In the genomic region with DNA sequence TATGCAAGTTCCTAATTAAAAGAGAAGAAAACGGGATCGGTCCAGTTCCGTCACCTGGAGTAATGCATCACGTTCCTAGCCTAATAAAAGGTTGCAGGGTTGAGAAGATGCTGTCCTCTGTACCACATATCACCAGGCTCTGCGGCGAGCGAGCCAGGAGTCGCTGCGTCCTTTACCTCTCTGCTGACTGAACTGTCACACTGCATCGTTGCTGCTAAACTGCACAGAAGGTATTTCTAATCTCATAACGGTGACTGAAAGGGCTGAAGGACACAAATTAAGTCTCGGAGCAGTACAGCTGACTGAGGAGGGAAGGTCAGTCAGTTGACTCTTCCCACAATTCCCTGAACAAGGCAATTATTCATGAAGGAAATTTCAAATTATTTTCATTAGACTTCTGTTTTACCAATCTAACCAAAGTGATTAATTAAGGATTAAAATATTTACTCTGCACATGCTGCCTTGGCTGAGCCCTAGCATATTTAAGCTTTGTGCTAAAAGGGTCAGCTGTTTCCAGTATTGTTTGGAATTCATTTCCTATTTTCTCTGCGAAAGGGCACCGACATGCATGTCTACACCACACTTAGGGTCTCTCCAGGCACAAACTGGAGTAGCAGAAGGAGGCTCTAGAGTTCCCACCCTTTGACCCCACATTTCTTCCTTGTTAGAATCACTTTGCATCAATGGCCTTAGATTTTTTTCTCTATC, we compare ENCODE assay signal across 13 mouse cellular contexts.
DNase-seq lines count a peak whose midpoint lies in the region; ATAC-seq lines count a peak whose summit lies in the region.
"Had no signal": no experiment of that assay in that cellular context is flagged by ENCODE, and none has a peak within 500 bp of the region (broad histone marks: within the 10 kb centered on the region; RNA-seq: fewer than 3 reads in every experiment).

No protein-coding gene starts in this region.

- H3K27ac ChIP-seq in midbrain, embryonic 11.5 days (ENCODE audit: low read depth, low read length) = no peak overlapping the region
- no peak overlapping the region for H3K27ac ChIP-seq in midbrain, embryonic 10.5 days (replicated peaks)
- H3K27ac ChIP-seq in forebrain, embryonic 16.5 days (ENCODE audit: low read length) = no peak overlapping the region
- H3K27ac ChIP-seq: lung, embryonic 15.5 days had no signal

- H3K4me3 ChIP-seq in midbrain, embryonic 11.5 days (ENCODE audit: low read depth, low read length) = no peak overlapping the region
- H3K4me3 ChIP-seq in midbrain, embryonic 10.5 days = no peak overlapping the region
- no peak overlapping the region for H3K4me3 ChIP-seq in forebrain, embryonic 16.5 days (replicated peaks; ENCODE audit: low read length)
- H3K4me3 ChIP-seq: lung, embryonic 15.5 days had no signal

- 64% methylated on average over 14 of the region's 14 CpGs for WGBS in midbrain, embryonic 11.5 days
- 70% methylated on average over 14 of the region's 14 CpGs for WGBS in midbrain, embryonic 10.5 days
- WGBS in forebrain, embryonic 16.5 days = 28% methylated on average over 14 of the region's 14 CpGs

- no peaks in the 10 kb centered on the region for H3K27me3 ChIP-seq in midbrain, embryonic 11.5 days (ENCODE audit: control insufficient read depth, insufficient read depth, low read length)
- H3K27me3 ChIP-seq in midbrain, embryonic 10.5 days (ENCODE audit: low read depth, poor library complexity, severe bottlenecking) = no peaks in the 10 kb centered on the region
- no peaks in the 10 kb centered on the region for H3K27me3 ChIP-seq in forebrain, embryonic 16.5 days (replicated peaks; ENCODE audit: control insufficient read depth, insufficient read depth, low read length)
- H3K27me3 ChIP-seq: CH12.LX had no signal

- H3K36me3 ChIP-seq in midbrain, embryonic 11.5 days (ENCODE audit: control insufficient read depth, insufficient read depth, low read length) = no peaks in the 10 kb centered on the region
- H3K36me3 ChIP-seq in midbrain, embryonic 10.5 days = no peaks in the 10 kb centered on the region
- H3K36me3 ChIP-seq in forebrain, embryonic 16.5 days (ENCODE audit: control insufficient read depth, insufficient read depth) = no peaks in the 10 kb centered on the region
- H3K36me3 ChIP-seq: lung, embryonic 15.5 days had no signal

- peaks cover 2% of the 10 kb centered on the region; the same call in 1 of the 2 replicates for H3K4me1 ChIP-seq in midbrain, embryonic 11.5 days (ENCODE audit: control insufficient read depth, insufficient read depth, low read length)
- peaks cover 24% of the 10 kb centered on the region for H3K4me1 ChIP-seq in midbrain, embryonic 10.5 days
- peaks cover 29% of the 10 kb centered on the region for H3K4me1 ChIP-seq in forebrain, embryonic 16.5 days (replicated peaks; ENCODE audit: control insufficient read depth, insufficient read depth, low read length)
- H3K4me1 ChIP-seq: lung, embryonic 15.5 days had no signal

- H3K9ac ChIP-seq in midbrain, embryonic 11.5 days (ENCODE audit: low read length) = no peak overlapping the region
- H3K9ac ChIP-seq in forebrain, embryonic 16.5 days (replicated peaks; ENCODE audit: low read depth, low read length) = no peak overlapping the region
- H3K9ac ChIP-seq: lung, embryonic 15.5 days had no signal

- peak; percentile 65; the same call in 1 of the 2 replicates for ATAC-seq in midbrain, embryonic 11.5 days (ENCODE audit: low FRiP score)
- ATAC-seq in forebrain, embryonic 16.5 days = peak; percentile 44; the same call in 1 of the 2 replicates
- no peak for ATAC-seq in megakaryocyte progenitor cell, adult 5-6 weeks (replicated peaks; ENCODE audit: poor library complexity)
- no peak for ATAC-seq in inflammation-experienced regulatory T-cells, adult 6 months
- ATAC-seq: intestine, embryonic 16.5 days; Patski had no signal

- H3K9me3 ChIP-seq in midbrain, embryonic 11.5 days (ENCODE audit: control insufficient read depth, low read length) = no peaks in the 10 kb centered on the region
- no peaks in the 10 kb centered on the region for H3K9me3 ChIP-seq in midbrain, embryonic 10.5 days (replicated peaks)
- H3K9me3 ChIP-seq in forebrain, embryonic 16.5 days (ENCODE audit: control insufficient read depth, low read length) = no peaks in the 10 kb centered on the region
- H3K9me3 ChIP-seq: lung, embryonic 15.5 days had no signal

- no peak overlapping the region for H3K4me2 ChIP-seq in midbrain, embryonic 11.5 days
- H3K4me2 ChIP-seq in forebrain, embryonic 16.5 days (ENCODE audit: low read length) = peak overlapping the region; percentile 29
- H3K4me2 ChIP-seq: lung, embryonic 15.5 days had no signal

- DNase-seq in midbrain, embryonic 11.5 days (ENCODE audit: low spot score, missing footprints) = peak; percentile 83
- no peak for DNase-seq in midbrain, embryonic 10.5 days (ENCODE audit: low spot score)
- peak; percentile 84 for DNase-seq in cerebellum, adult 9-10 months
- no peak for DNase-seq in gastrocnemius, postnatal 10 days
- DNase-seq: liver; thymus, postnatal 4 days had no signal

Comparison
In these comparisons a context has a peak if more than half of its experiments do, and no peak if none do; other contexts are left out.
1. DNase-seq: peak in midbrain, embryonic 11.5 days (single experiment) and cerebellum, adult 9-10 months (single experiment); none in midbrain, embryonic 10.5 days (single experiment) and gastrocnemius, postnatal 10 days (single experiment).
2. ATAC-seq: peak in midbrain, embryonic 11.5 days (single experiment) and forebrain, embryonic 16.5 days (single experiment); none in megakaryocyte progenitor cell, adult 5-6 weeks (single experiment) and inflammation-experienced regulatory T-cells, adult 6 months (single experiment).